Mouse (Mus musculus) myocyte (in vitro differentiated cells): ENCODE data around the gene Get4. TPM values are rescaled to one million over a fixed set of nuclear protein-coding genes. Genes with fewer than 3 reads are reported as not detected.

Experiments used
- H3K27me3 ChIP-seq: one replicate; pipeline ENCODE4 v1.6.1; 2011; ENCODE audit not compliant: control insufficient read depth, insufficient read depth, insufficient read length
- H3K36me3 ChIP-seq: one replicate; pipeline ENCODE4 v1.6.1; 2011; ENCODE audit not compliant: control insufficient read depth, insufficient read depth
- H3K4me2 ChIP-seq: one replicate; pipeline ENCODE4 v1.6.1; 2011; ENCODE audit warnings: low read depth, control low read depth
- H3K4me3 ChIP-seq: one replicate; pipeline ENCODE4 v1.5.1; 2011; ENCODE audit warnings: mild to moderate bottlenecking, control low read depth, moderate library complexity
- H3K79me2 ChIP-seq: one replicate; pipeline ENCODE4 v1.6.1; 2011; ENCODE audit not compliant: control insufficient read depth, insufficient read depth
- H3ac ChIP-seq: one replicate; pipeline ENCODE4 v1.6.1; 2011; ENCODE audit not compliant: control insufficient read depth, insufficient read length
- CEBPB ChIP-seq: IDR thresholded peaks from 2 replicates; pipeline ENCODE4 v1.6.1; 2011; ENCODE audit warnings: mild to moderate bottlenecking, moderate library complexity; ENCODE audit not compliant: poor library complexity, insufficient read depth, severe bottlenecking
- E2F4 ChIP-seq: IDR thresholded peaks from one replicate; pipeline ENCODE4 v1.6.1; 2011; ENCODE audit warnings: mild to moderate bottlenecking, control low read depth, moderate library complexity; ENCODE audit not compliant: insufficient read depth
- MAX ChIP-seq: IDR thresholded peaks from one replicate; pipeline ENCODE4 v1.6.1; 2011; ENCODE audit warnings: low read depth, mild to moderate bottlenecking, control low read depth
- MYOD1 ChIP-seq, 3 experiments: IDR thresholded peaks; one replicate each; pipeline ENCODE4 v1.6.1; 2011; ENCODE audit warnings: control low read depth in 2 of 3, low read depth in 2 of 3, mild to moderate bottlenecking in 2 of 3, moderate library complexity in 1 of 3; ENCODE audit not compliant: insufficient read length in 2 of 3, control insufficient read depth in 1 of 3
- MYOG ChIP-seq, 3 experiments: IDR thresholded peaks; one replicate each; pipeline ENCODE4 v1.6.1; 2011; ENCODE audit warnings: control low read depth in 2 of 3, low read depth in 2 of 3, mild to moderate bottlenecking in 2 of 3; ENCODE audit not compliant: insufficient read length in 2 of 3, control insufficient read depth in 1 of 3, insufficient read depth in 1 of 3
- POLR2A ChIP-seq: IDR thresholded peaks from one replicate; pipeline ENCODE4 v1.6.1; 2011; ENCODE audit warnings: low read depth, mild to moderate bottlenecking, control low read depth, moderate library complexity; ENCODE audit not compliant: insufficient read length
- POLR2AphosphoS2 ChIP-seq: IDR thresholded peaks from one replicate; pipeline ENCODE4 v1.6.1; 2011; ENCODE audit warnings: low read depth, control low read depth; ENCODE audit not compliant: insufficient read length
- REST ChIP-seq: IDR thresholded peaks from one replicate; pipeline ENCODE4 v1.6.1; 2011; ENCODE audit warnings: mild to moderate bottlenecking, control low read depth, moderate library complexity; ENCODE audit not compliant: insufficient read depth, insufficient read length
- SRF ChIP-seq: IDR thresholded peaks from one replicate; pipeline ENCODE4 v1.6.1; 2011; ENCODE audit warnings: low read depth; ENCODE audit not compliant: control insufficient read depth, insufficient read length
- TCF12 ChIP-seq: IDR thresholded peaks from one replicate; pipeline ENCODE4 v1.6.1; 2011; ENCODE audit warnings: mild to moderate bottlenecking, control low read depth; ENCODE audit not compliant: poor library complexity, insufficient read depth, severe bottlenecking
- TCF3 ChIP-seq: IDR thresholded peaks from one replicate; pipeline ENCODE4 v1.6.1; 2011; ENCODE audit warnings: low read depth, control low read depth; ENCODE audit not compliant: insufficient read length
- USF1 ChIP-seq: IDR thresholded peaks from one replicate; pipeline ENCODE4 v1.6.1; 2011; ENCODE audit warnings: low read depth, mild to moderate bottlenecking, control low read depth, moderate library complexity
- polyA plus RNA-seq: library from polyadenylated mRNA; unstranded; fragments of >200 nt; fragmentation: generic; extraction: Trizol; gene quantifications from one replicate; pipeline ENCODE4 v1.2.1, GENCODE M21; 2012; ENCODE audit warnings: missing spikeins

Gene Get4
- polyA plus RNA-seq, 1 experiment, result 106 TPM

DNA sequence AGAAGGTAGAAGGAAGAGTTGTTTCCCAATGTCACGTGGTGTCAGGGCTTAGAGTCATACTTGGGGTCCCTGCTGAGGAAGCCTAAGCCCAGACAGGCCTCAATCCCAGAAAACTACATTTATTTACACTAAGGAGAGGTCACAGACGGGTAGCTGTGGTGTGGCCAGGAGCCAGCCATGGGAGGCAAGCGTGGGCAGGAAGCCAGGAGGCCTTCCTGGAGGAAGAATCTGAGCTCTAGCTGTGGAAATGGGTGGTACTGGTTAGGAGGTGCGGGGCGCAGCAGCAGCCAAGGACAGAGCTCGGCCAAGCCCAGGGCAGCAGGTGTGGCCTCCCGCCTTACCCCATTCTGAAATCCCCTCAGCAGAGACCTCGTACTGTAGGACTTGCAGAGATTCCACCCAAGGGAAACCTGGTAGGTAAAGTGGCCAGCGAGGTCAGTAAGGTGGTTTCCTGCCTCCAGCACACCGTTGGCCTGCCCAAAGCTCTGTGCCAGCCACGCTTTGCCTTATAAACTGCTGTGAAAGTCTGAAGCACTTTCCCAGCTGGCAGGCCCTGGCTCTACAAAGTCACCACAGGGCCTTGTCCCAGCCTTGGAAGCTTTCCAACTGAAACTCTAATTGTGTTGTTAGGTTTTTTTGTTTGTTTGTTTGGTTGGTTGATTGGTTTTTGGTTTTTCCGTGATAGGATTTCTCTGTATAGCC, 63.0 kb downstream of the Get4 start:
- TF ChIP-seq SRF, result no peak
- TF ChIP-seq E2F4, result no peak
- no peak for TF ChIP-seq REST
- no peak for TF ChIP-seq POLR2AphosphoS2
- Histone ChIP-seq H3K27me3 (peaks cover 20% of the 10 kb centered on the region), H3K4me3 (no peak overlapping the region), H3ac (no peak overlapping the region), H3K36me3 (no peaks in the 10 kb centered on the region), H3K4me2 (no peak overlapping the region), H3K79me2 (no peaks in the 10 kb centered on the region)

DNA sequence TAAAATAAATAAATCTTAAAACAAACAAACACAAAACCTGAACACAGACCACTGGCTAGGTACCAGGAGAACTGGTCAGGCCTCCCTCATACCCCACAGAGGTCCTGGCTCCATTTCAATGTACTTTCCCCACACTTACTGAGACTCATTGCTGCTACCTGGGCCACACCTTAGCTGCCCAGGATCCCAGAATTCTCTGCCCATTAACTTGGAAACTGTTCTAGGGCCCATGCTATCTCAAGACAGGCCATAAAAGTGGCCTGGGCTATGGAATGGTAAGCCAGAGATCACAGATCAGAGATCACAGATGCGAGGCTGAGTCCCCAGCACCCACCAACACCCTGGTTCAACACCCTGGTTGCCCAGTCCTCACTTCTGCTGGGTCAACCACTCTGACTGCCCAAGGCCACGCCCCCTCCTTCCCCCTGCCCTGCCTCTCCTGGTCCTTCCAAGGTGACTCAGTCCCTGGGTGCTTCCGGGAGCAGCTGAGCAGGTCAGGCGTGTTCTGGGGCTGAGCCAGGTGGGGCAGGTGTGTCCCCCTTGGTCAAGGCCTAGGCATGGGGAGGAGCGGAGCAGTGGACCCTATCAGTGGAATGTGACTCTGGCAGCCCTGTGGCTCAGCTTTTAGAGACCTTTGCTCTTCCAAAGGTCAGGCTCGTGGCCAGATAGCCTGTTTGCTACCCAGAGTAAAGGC, 65.0 kb downstream of the Get4 start:
- Histone ChIP-seq H3K79me2 (no peaks in the 10 kb centered on the region), H3K27me3 (peaks cover 30% of the 10 kb centered on the region), H3K4me3 (no peak overlapping the region), H3ac (no peak overlapping the region), H3K36me3 (no peaks in the 10 kb centered on the region), H3K4me2 (no peak overlapping the region)
- TF ChIP-seq CEBPB (no peak), E2F4 (no peak), POLR2AphosphoS2 (no peak), REST (no peak), POLR2A (no peak), MAX (no peak), TCF3 (no peak), MYOD1 (IDR thresholded peaks at IDR 0.05; ENCODE audit: control insufficient read depth in 1 of 3, insufficient read length in 2 of 3, low read depth in 2 of 3) (no peak), USF1 (no peak), MYOG (IDR thresholded peaks at IDR 0.05; ENCODE audit: control insufficient read depth in 1 of 3, insufficient read depth in 1 of 3, insufficient read length in 2 of 3, low read depth in 2 of 3) (no peak), TCF12 (no peak), SRF (no peak)

DNA sequence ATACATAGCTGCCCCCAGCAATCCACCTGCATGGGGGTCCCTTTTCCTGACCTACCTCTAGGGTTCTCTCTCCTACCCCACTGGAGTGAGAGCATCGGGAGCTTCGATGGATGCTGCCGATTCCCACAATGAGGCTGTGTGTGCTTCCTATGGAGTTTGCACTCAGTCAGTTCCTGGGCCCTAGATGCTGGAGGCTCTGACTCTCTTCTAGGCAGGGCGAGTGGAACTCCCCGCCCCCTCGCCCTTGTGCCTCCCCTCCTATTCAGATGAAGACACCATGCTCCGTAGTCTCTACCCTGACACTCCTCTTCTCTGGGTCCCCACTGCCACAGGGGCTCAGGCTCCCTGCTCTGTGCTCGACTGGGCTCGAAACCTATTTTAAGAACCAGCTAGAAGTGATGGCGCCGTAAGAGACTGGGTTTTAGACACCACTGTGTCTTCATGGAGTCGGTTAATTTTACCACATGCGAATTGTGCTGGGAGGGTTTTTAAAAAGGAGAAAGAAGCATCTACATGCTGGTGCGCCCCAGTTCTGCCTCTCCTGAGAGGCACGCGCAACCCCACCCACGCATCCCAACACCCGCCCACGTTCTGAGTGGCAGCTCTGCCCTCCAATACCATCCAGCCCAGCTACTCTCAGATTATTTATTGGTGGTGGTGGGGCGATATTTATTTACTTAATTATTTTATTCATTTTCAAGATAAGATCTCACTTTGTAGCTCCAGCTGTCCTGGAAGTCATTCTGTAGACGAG, 65.8 kb downstream of the Get4 start:
- TF ChIP-seq MYOG (IDR thresholded peaks at IDR 0.05; ENCODE audit: control insufficient read depth in 1 of 3, insufficient read depth in 1 of 3, insufficient read length in 2 of 3, low read depth in 2 of 3) (no peak), REST (no peak), MAX (no peak), CEBPB (no peak), USF1 (no peak), TCF3 (no peak), E2F4 (no peak), SRF (no peak), POLR2AphosphoS2 (no peak), TCF12 (no peak), MYOD1 (IDR thresholded peaks at IDR 0.05; ENCODE audit: control insufficient read depth in 1 of 3, insufficient read length in 2 of 3, low read depth in 2 of 3) (no peak), POLR2A (no peak)
- no peak overlapping the region for H3K4me2 ChIP-seq

More for the DNA sequence above, 65.8 kb downstream of the Get4 start:
- Histone ChIP-seq H3ac (no peak overlapping the region), H3K36me3 (no peaks in the 10 kb centered on the region), H3K79me2 (no peaks in the 10 kb centered on the region), H3K4me3 (no peak overlapping the region), H3K27me3 (peaks cover 37% of the 10 kb centered on the region)

Other genes starting within 250 kb of the Get4 start
- 1.3 TPM for gene Prkar1b, start 102.3 kb upstream of the Get4 start, polyA plus RNA-seq
- 26.3 TPM for gene Dnaaf5, start 102.1 kb upstream of the Get4 start, polyA plus RNA-seq
- 65.5 TPM for gene Sun1, start 51.7 kb upstream of the Get4 start, polyA plus RNA-seq
- 0.04 TPM for gene Adap1, start 73.3 kb downstream of the Get4 start, polyA plus RNA-seq
- 66.0 TPM for gene Cox19, start 99.1 kb downstream of the Get4 start, polyA plus RNA-seq
- not detected for gene Cyp2w1, start 100.3 kb downstream of the Get4 start, polyA plus RNA-seq
- 11.7 TPM for gene Gpr146, start 125.4 kb downstream of the Get4 start, polyA plus RNA-seq
- 0.25 TPM for gene C130050O18Rik, start 153.0 kb downstream of the Get4 start, polyA plus RNA-seq
- 9.2 TPM for gene Gper1, start 170.8 kb downstream of the Get4 start, polyA plus RNA-seq
- gene 3110082I17Rik, start 208.2 kb downstream of the Get4 start, polyA plus RNA-seq, result 16.4 TPM
- gene Zfand2a, start 232.2 kb downstream of the Get4 start, polyA plus RNA-seq, result 15.0 TPM